Mouse (Mus musculus) CH12.LX (cell line): ENCODE measurements at regions not wholly inside any gene's neighbourhood (a gene's known extent, or its start where the extent isn't known, plus 50 kb on each side); places are given as distances from the start of the nearest gene placed in this dataset.

Experiments
- DNase-seq: peaks from one replicate; pipeline ENCODE4 v3.0.0-alpha.2; 2013; ENCODE audit errors: extremely low read depth
- H3K27ac ChIP-seq: 2 replicates; pipeline ENCODE4 v1.5.1; 2012; ENCODE audit warnings: low read depth, mild to moderate bottlenecking, control low read depth, moderate library complexity; ENCODE audit not compliant: insufficient read depth
- H3K27me3 ChIP-seq: replicated peaks from 2 replicates; pipeline ENCODE3; 2012; ENCODE audit warnings: inconsistent platforms
- H3K36me3 ChIP-seq, 2 experiments: replicated peaks in 1 of 2; 2 replicates each; pipeline versions ENCODE3 to v1.6.1; 2012; ENCODE audit warnings: inconsistent platforms in 1 of 2, low read length in 1 of 2, mild to moderate bottlenecking in 1 of 2, mixed read lengths in 1 of 2, moderate library complexity in 1 of 2; ENCODE audit not compliant: control insufficient read depth in 1 of 2, insufficient read depth in 1 of 2
- H3K4me1 ChIP-seq, 2 experiments: 2 replicates each; pipeline ENCODE4 v1.6.1; 2012; ENCODE audit warnings: inconsistent platforms in 1 of 2, moderate library complexity in 1 of 2; ENCODE audit not compliant: insufficient read depth in 2 of 2, control insufficient read depth in 1 of 2
- H3K4me2 ChIP-seq: 2 replicates; pipeline ENCODE4 v1.6.1; 2012; ENCODE audit warnings: low read depth, mild to moderate bottlenecking, control low read depth; ENCODE audit not compliant: poor library complexity, insufficient read depth, severe bottlenecking
- H3K4me3 ChIP-seq, 3 experiments: fragments of 150-350 bp in 1 of 3; sonication (generic) in 1 of 3; replicated peaks in 1 of 3; 2 replicates each; pipeline versions ENCODE3 to v1.5.1; 2011 to 2012; ENCODE audit warnings: low read depth in 2 of 3, low read length in 2 of 3, mild to moderate bottlenecking in 2 of 3, moderate library complexity in 2 of 3, control low read depth in 1 of 3, improper control_type of control experiment in 1 of 3, inconsistent platforms in 1 of 3, mixed read lengths in 1 of 3; ENCODE audit not compliant: poor library complexity in 1 of 3
- H3K79me2 ChIP-seq: replicated peaks from 2 replicates; pipeline ENCODE4 v1.6.1; 2012; ENCODE audit warnings: mild to moderate bottlenecking, moderate library complexity; ENCODE audit not compliant: control insufficient read depth, poor library complexity, insufficient read depth, severe bottlenecking; ENCODE audit errors: extremely low read depth
- H3K9ac ChIP-seq: 2 replicates; pipeline ENCODE4 v1.6.1; 2012; ENCODE audit warnings: low read depth, mild to moderate bottlenecking, control low read depth, moderate library complexity; ENCODE audit not compliant: insufficient read depth
- H3K9me3 ChIP-seq: replicated peaks from 2 replicates; pipeline ENCODE3; 2012; ENCODE audit warnings: low read length, inconsistent platforms, mixed read lengths
- BHLHE40 ChIP-seq: IDR thresholded peaks from 2 replicates; pipeline ENCODE4 v1.6.1; 2011; ENCODE audit warnings: mild to moderate bottlenecking, low read depth, low read length, improper control_type of control experiment
- CHD1 ChIP-seq: IDR thresholded peaks from 2 replicates; pipeline ENCODE4 v1.6.1; 2012; ENCODE audit warnings: low read depth, low read length, improper control_type of control experiment, inconsistent platforms
- CTCF ChIP-seq, 2 experiments: IDR thresholded peaks in 1 of 2; conservative IDR thresholded peaks in 1 of 2; 2 replicates each; pipeline ENCODE4 v1.5.1; 2011 to 2012; ENCODE audit warnings: low read depth in 2 of 2, low read length in 2 of 2, improper control_type of control experiment in 1 of 2, inconsistent platforms in 1 of 2, mild to moderate bottlenecking in 1 of 2, moderate library complexity in 1 of 2
- GABPA ChIP-seq: IDR thresholded peaks from 2 replicates; pipeline ENCODE4 v1.6.1; 2012; ENCODE audit warnings: low read depth, low read length, improper control_type of control experiment, inconsistent platforms; ENCODE audit not compliant: insufficient replicate concordance
- JUN ChIP-seq: IDR thresholded peaks from 2 replicates; pipeline ENCODE4 v1.6.1; 2011; ENCODE audit warnings: low read depth, mild to moderate bottlenecking, low read length, improper control_type of control experiment, moderate library complexity; ENCODE audit not compliant: insufficient read depth
- KAT2A ChIP-seq: IDR thresholded peaks from 2 replicates; pipeline ENCODE4 v1.6.1; 2012; ENCODE audit warnings: low read length, improper control_type of control experiment, inconsistent platforms; ENCODE audit not compliant: insufficient replicate concordance
- MAFK ChIP-seq: IDR thresholded peaks from 2 replicates; pipeline ENCODE4 v1.6.1; 2011; ENCODE audit warnings: low read length, improper control_type of control experiment; ENCODE audit not compliant: insufficient replicate concordance
- MAZ ChIP-seq: IDR thresholded peaks from 2 replicates; pipeline ENCODE4 v1.6.1; 2012; ENCODE audit warnings: low read depth, mild to moderate bottlenecking, inconsistent platforms, low read length, improper control_type of control experiment, moderate library complexity
- MEF2A ChIP-seq: IDR thresholded peaks from 2 replicates; pipeline ENCODE4 v1.6.1; 2014; ENCODE audit warnings: low read depth, mild to moderate bottlenecking, inconsistent platforms, low read length, improper control_type of control experiment, borderline replicate concordance
- MXI1 ChIP-seq: IDR thresholded peaks from 2 replicates; pipeline ENCODE4 v1.6.1; 2011; ENCODE audit warnings: mild to moderate bottlenecking, low read depth, low read length, improper control_type of control experiment
- NELFE ChIP-seq: IDR thresholded peaks from 2 replicates; pipeline ENCODE4 v1.6.1; 2011; ENCODE audit warnings: low read depth, low read length, improper control_type of control experiment
- NRF1 ChIP-seq: IDR thresholded peaks from 2 replicates; pipeline ENCODE4 v1.6.1; 2014; ENCODE audit warnings: low read depth, mild to moderate bottlenecking, inconsistent platforms, low read length, improper control_type of control experiment, moderate library complexity
- POLR2A ChIP-seq: IDR thresholded peaks from 2 replicates; pipeline ENCODE4 v1.6.1; 2011; ENCODE audit warnings: low read depth, mild to moderate bottlenecking, improper control_type of control experiment, low read length
- RCOR1 ChIP-seq: conservative IDR thresholded peaks from 2 replicates; pipeline ENCODE4 v1.6.1; 2012; ENCODE audit warnings: low read depth, mild to moderate bottlenecking, inconsistent platforms, low read length, improper control_type of control experiment
- TBP ChIP-seq: conservative IDR thresholded peaks from 2 replicates; pipeline ENCODE4 v1.6.1; 2011; ENCODE audit warnings: low read depth, low read length, improper control_type of control experiment
- USF2 ChIP-seq: conservative IDR thresholded peaks from 2 replicates; pipeline ENCODE4 v1.6.1; 2011; ENCODE audit warnings: low read depth, low read length, improper control_type of control experiment
- dilution Hi-C: fragments of 300-500 bp; cut with MboI; formaldehyde crosslinking; loops from 2 replicates; pipeline ENCODE4 v1.14.3; 2020; ENCODE audit warnings: low sequenced_read_pairs; ENCODE audit not compliant: extremely low pct_unique_long_range_greater_than_20kb, extremely low pct_ligation_motif_present
- in situ Hi-C: fragments of 300-500 bp; cut with MboI; formaldehyde crosslinking; loops from 3 replicates; pipeline ENCODE4 v1.14.3; 2019; ENCODE audit warnings: low sequenced_read_pairs, low pct_ligation_motif_present, low pct_unique_long_range_greater_than_20kb, mixed read lengths

DNA sequence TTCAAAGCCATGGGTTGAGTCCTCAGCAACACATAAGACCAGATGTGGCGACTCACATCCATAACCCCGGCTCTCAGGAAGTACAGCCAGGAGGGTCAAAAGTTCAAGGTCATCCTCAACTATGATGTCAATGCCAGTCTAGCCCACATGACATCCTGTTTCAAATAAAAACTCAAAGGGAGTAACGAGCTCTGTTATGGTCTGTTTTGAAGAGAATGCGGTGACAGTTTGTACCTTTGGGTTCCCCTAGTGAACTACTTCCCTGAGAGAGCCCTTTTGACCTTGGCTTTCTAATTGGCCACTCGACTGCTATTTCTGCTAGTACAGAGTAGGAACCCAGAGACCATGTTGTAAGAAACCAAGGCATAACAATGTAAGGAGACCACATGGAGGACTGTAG, 119.7 kb upstream of the Plekha5 start:
- Histone ChIP-seq H3K4me3 (no peak overlapping the region), H3K4me2 (no peak overlapping the region), H3K36me3 (no peaks in the 10 kb centered on the region), H3K9me3 (peaks cover 60% of the 10 kb centered on the region), H3K9ac (no peak overlapping the region), H3K27ac (no peak overlapping the region), H3K27me3 (no peaks in the 10 kb centered on the region), H3K79me2 (no peaks in the 10 kb centered on the region), H3K4me1 (no peaks in the 10 kb centered on the region)
- TF ChIP-seq TBP (no peak), POLR2A (no peak), GABPA (no peak), USF2 (no peak), RCOR1 (no peak), JUN (no peak), MAFK (no peak), MAZ (no peak), NELFE (no peak), MXI1 (no peak), BHLHE40 (no peak), MEF2A (no peak), CHD1 (no peak), NRF1 (no peak)
- no peak for DNase-seq
- in situ Hi-C loops (no loop called here), dilution Hi-C loops (no loop called here)

DNA sequence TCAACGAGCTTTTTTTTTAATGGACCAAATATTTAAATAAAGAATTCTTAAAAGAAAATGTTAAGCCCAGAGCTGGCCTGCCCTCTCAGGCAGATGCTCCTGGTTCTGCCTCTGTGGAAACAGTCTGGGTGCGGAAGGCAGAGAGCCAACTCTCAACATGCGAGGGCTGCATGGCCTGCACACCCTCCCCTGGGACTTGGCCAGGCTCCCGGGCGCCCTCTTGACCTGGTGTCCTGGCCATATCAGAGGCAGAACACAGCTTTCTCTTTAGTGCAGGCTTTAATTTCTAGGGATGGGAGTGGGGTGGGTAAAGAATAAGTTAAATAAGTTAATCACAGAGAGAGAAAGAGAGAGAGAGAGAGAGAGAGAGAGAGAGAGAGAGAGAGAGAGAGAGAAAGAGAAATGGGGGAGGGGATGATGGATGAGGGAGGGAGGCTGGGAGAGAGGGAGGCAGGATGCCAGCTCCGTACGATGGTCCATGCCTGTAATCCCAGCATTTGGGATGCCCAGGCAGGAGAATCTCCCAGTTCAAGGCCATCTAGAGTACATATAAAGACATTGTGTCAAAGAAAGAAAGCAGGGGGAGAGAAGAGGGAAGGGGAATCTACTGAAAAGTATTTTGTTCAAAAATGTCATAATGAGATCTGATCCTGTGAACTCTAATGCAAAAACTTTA, 123.2 kb upstream of the Plekha5 start:
- Histone ChIP-seq H3K27me3 (no peaks in the 10 kb centered on the region), H3K4me1 (no peaks in the 10 kb centered on the region), H3K36me3 (no peaks in the 10 kb centered on the region), H3K4me2 (no peak overlapping the region), H3K9ac (no peak overlapping the region), H3K4me3 (no peak overlapping the region), H3K79me2 (no peaks in the 10 kb centered on the region), H3K9me3 (peaks cover 63% of the 10 kb centered on the region), H3K27ac (no peak overlapping the region)
- in situ Hi-C loops (no loop called here), dilution Hi-C loops (no loop called here)
- TF ChIP-seq KAT2A = no peak
- TF ChIP-seq POLR2A = no peak
- TF ChIP-seq BHLHE40 = no peak
- no peak for TF ChIP-seq MXI1
- no peak for TF ChIP-seq CTCF (conservative IDR thresholded peaks at IDR 0.05 in 1 of 2, IDR thresholded peaks at IDR 0.05 in 1 of 2; ENCODE audit: low read depth in 2 of 2, low read length in 2 of 2)
- TF ChIP-seq MAZ = no peak
- no peak for DNase-seq
